Mouse (Mus musculus) embryonic facial prominence, embryonic 10.5 days (tissue): Measurements from ENCODE around the gene Mipol1. TPM values are rescaled to one million over a fixed set of nuclear protein-coding genes. Genes with fewer than 3 reads are reported as not detected.
"Not testable (repeated sequence)": the region's sequence is repeated elsewhere in the genome, so short reads cannot be mapped to it uniquely, and the experiment has no call there.

ENCODE experiments used
- DNase-seq: peaks from one replicate; pipeline ENCODE4 v3.0.0-alpha.2; 2017; ENCODE audit warnings: low spot score
- H3K27ac ChIP-seq: fragments of 300-500 bp; sonication (generic); replicated peaks from 2 replicates; pipeline ENCODE4 v1.5.1; 2016; ENCODE audit warnings: mild to moderate bottlenecking
- H3K27me3 ChIP-seq: fragments of 300-500 bp; sonication (generic); replicated peaks from 2 replicates; pipeline ENCODE4 v1.6.1; 2016; ENCODE audit warnings: low read depth, mild to moderate bottlenecking; ENCODE audit not compliant: poor library complexity, severe bottlenecking
- H3K36me3 ChIP-seq: fragments of 300-500 bp; sonication (generic); replicated peaks from 2 replicates; pipeline ENCODE4 v1.6.1; 2016; ENCODE audit warnings: mild to moderate bottlenecking, moderate library complexity
- H3K4me1 ChIP-seq: fragments of 300-500 bp; sonication (generic); 2 replicates; pipeline ENCODE4 v1.6.1; 2016
- H3K4me3 ChIP-seq: fragments of 300-500 bp; sonication (generic); 2 replicates; pipeline ENCODE4 v1.5.1; 2016; ENCODE audit warnings: mild to moderate bottlenecking, moderate library complexity
- H3K9me3 ChIP-seq: fragments of 300-500 bp; sonication (generic); 2 replicates; pipeline ENCODE4 v1.6.1; 2016; ENCODE audit warnings: mild to moderate bottlenecking
- WGBS: fragments of 180-500 bp; shearing (Covaris S2); methylation state at CpG from one replicate; pipeline ENCODE4 v1.1.7; 2016; 5-methylcytosine and 5-hydroxymethylcytosine counted together
- polyA plus RNA-seq: library from polyadenylated mRNA; unstranded; fragments of >200 nt; fragmentation: Nextera tagmentation; extraction: Ambion mirVana; gene quantifications from 2 replicates; pipeline ENCODE4 v1.2.1, GENCODE M21; 2016

The Mipol1 gene
- polyA plus RNA-seq, 1 experiment from 2014 or later: 9.9 TPM

DNA sequence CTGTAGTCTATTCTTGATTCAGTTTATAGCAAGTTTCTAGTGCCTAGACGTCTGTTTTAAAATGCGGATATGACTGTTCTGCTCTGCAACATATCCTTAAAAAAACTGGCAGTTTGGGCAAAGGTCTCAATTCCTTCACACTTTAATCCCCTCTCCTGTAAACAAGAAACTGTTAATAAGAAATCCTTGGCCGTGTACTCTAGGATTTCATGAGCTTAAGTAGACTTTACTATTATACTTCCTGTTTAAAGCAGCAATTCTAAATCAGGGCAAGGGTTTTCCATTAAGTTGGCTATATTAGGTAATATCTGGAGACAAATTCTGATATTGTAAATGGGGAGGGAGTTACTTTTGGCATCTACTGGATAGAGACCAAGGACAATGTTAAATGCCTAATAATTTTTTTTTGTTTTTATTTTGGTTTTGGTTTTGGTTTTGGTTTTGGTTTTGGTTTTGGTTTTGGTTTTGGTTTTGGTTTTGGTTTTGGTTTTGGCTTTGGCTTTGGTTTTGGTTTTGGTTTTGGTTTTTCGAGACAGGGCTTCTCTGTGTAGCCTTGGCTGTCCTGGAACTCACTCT is 25.9 kb upstream of the Mipol1 start:
- no peak overlapping the region for H3K4me3 ChIP-seq
- WGBS: 84% methylated on average over 4 of the region's 4 CpGs
- H3K4me1 ChIP-seq: no peaks in the 10 kb centered on the region
- DNase-seq: no peak
- H3K9me3 ChIP-seq: no peaks in the 10 kb centered on the region
- H3K27ac ChIP-seq: no peak overlapping the region
- no peaks in the 10 kb centered on the region for H3K36me3 ChIP-seq
- H3K27me3 ChIP-seq: no peaks in the 10 kb centered on the region

DNA sequence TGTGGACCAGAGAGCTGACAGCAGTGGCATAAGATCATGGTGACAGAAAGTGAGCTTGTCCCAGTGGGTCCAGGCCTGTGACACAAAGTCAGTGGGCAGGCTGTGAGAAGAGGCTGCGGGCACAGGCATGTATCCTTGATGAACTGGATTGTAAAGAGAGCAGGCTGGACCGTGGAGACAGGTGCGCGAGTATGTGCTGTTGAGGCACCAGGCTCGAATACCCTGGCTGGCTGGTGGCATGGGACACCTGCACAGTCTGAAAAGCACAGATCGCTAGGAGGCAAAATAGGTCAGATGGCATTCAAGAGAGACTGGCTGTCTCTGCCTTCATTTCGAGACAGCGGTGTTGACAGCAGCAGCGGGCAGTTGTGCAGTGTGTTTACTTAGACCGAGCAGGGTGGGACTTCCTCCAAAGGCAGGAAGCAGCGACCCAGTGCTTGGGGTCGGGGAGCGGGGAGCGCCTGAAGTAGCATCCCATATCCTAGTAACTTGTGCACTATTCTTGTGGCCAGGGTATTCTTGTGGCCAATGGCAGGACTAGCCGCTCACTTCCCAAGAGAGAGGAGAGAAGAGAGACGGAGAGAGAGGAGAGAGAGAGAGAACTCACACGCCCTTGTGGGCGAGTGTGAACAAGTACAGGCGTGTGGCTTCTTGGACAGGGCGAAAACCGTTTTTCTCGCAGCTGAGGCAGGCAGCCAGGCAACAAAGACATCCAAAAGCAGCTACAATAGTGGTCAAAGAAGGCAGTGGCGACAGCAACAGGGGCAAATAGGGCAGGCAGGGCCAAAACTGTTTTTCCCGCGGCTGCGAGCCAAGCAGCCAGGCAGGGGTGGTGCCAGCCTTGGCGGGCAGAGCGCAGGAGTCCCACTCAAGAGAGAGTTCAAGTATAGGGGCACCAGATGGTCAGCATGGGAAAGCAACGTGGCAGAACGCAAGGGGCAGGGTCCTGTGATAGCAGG is 18.6 kb upstream of the Mipol1 start:
- H3K4me3 ChIP-seq: peak overlapping the region; percentile 65
- 11% methylated on average over 30 of the region's 30 CpGs for WGBS
- peak overlapping the region; percentile 85 for H3K27ac ChIP-seq
- H3K27me3 ChIP-seq: 0 out of 2 replicates have a peak, but pooled peaks cover 3% of the 10 kb centered on the region
- no peaks in the 10 kb centered on the region for H3K9me3 ChIP-seq
- peak; percentile 64 for DNase-seq
- no peaks in the 10 kb centered on the region for H3K36me3 ChIP-seq
- peaks cover 10% of the 10 kb centered on the region for H3K4me1 ChIP-seq

DNA sequence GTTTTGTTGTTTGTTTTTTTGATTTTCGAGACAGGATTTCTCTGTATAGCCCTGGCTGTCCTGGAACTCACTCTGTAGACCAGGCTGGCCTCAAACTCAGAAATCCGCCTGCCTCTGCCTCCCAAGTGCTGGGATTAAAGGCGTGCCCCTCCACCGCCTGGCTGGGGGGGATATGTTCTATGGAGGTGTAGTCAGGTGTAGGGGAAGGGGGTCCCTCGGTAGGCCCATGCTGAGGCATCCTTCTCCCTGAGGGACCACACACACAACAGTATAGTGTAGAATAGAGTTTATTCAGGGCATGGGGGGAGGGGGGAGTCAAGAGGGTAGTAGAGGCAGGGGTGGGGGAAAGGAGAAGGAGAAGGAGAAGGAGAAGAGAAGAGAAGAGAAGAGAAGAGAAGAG is 17.8 kb upstream of the Mipol1 start:
- not testable (repeated sequence) for H3K4me3 ChIP-seq, H3K9me3 ChIP-seq, DNase-seq, H3K36me3 ChIP-seq, H3K27ac ChIP-seq, H3K27me3 ChIP-seq
- H3K4me1 ChIP-seq: peaks cover 10% of the 10 kb centered on the region
- 79% methylated on average over 5 of the region's 5 CpGs for WGBS

DNA sequence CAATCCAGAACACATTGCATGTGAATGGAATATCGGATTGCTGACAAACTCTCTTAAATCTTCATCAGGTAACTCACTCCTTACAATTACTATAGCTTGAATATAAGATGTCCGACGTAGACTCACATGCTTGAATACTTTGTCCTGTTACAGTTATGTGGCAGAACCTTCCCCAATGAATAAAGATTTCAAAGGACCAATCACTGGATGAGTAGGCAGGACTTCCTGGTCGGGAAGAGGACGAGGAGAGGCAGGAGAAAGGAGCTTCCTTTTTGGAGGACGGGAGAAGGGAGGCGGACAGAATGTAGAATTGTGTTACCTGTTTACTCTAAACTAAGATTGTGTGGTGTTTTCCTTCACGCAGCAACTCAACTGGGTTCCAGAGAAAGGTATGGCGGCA is 3.8 kb upstream of the Mipol1 start:
- 84% methylated on average over 9 of the region's 9 CpGs for WGBS
- Histone ChIP-seq H3K27me3 (no peaks in the 10 kb centered on the region), H3K36me3 (0 out of 2 replicates have a peak, but pooled peaks cover under 1% of the 10 kb centered on the region), H3K27ac (no peak overlapping the region), H3K4me3 (no peak overlapping the region), H3K9me3 (no peaks in the 10 kb centered on the region), H3K4me1 (peaks cover 3% of the 10 kb centered on the region)
- no peak for DNase-seq

DNA sequence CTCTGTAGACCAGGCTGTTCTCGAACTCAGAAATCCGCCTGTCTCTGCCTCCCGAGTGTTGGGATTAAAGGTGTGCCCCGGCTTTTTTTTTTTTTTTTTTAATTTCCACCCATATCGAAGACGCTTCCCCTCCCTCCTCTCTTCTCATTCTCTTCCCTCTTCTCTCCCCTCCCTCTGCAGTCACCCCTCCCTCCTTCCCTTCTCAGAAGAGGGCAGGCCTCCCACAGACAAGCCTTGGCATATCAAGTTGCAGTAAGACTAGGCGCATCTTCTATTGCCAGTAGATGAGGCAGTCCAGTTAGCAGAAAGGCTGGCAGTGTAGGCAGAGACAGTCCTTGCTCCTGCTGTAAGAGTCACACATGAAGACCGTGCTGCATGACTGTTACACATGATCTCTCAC is 2.5 kb upstream of the Mipol1 start:
- Histone ChIP-seq H3K9me3 (no peaks in the 10 kb centered on the region), H3K4me1 (peaks cover 6% of the 10 kb centered on the region), H3K27ac (no peak overlapping the region), H3K36me3 (peaks cover 9% of the 10 kb centered on the region; the same call in 1 of the 2 replicates), H3K27me3 (no peaks in the 10 kb centered on the region), H3K4me3 (no peak overlapping the region)
- no peak for DNase-seq
- WGBS: 85% methylated on average over 8 of the region's 8 CpGs

DNA sequence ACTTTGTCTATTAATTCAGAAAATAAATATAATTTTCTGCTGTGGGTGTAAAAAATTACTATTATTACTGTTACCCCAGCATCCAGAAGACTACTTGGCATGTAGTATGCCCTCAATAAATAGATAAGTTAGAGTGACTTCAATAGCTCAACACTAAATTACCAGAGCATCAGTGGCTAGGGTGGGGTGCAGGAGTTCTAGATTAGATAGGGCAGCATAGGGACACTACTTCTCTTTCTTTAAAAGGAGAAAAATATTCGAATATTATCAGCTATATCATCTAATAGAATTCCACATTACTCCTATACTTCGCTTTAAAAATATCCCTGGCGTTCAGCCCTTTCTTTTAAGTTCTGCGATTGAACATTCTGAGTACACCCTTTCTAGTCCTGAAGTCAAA is 524 bp upstream of the Mipol1 start:
- peaks cover 6% of the 10 kb centered on the region for H3K4me1 ChIP-seq
- peak overlapping the region; percentile 83 for H3K4me3 ChIP-seq
- H3K27me3 ChIP-seq: no peaks in the 10 kb centered on the region
- peak overlapping the region; percentile 98 for H3K27ac ChIP-seq
- WGBS: 39% methylated on average over 4 of the region's 4 CpGs
- no peak for DNase-seq
- peaks cover 12% of the 10 kb centered on the region for H3K36me3 ChIP-seq
- H3K9me3 ChIP-seq: no peaks in the 10 kb centered on the region

DNA sequence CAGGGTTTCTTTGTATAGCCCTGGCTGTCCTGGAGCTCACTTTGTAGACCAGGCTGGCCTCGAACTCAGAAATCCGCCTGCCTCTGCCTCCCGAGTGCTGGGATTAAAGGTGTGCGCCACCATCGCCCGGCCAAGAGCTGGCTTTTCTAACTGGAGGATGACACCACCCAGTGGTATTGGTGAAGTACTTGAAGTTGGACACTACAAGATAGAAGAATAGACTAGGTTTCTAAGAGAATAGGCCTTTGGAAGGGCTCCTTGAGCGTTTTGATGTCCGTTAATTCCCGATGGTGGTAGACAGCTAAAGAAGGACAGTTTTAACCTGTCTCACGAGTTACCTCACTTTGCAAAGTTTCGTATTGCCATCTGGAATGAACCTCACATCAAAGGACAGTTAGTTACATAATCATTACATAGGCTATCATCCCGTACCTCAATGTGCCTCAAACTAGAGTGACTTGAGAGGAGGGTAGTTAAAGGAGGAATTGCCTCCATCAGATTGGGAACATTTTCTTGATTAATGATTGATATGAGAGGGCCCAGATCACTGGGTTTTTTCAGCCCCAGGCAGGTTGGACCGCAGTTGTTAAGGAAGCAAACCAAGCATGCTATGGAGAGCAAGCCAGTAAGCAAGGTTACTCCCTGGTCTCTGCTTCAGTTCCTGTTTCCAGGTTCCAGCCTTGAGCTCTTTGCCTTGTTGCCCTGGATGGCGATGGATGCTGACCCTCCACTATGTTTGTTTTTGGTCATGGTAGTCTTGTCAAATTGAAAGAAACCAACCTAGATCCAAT is 1.1 kb downstream of the Mipol1 start:
- peak overlapping the region; percentile 98 for H3K27ac ChIP-seq
- peak; percentile 17 for DNase-seq
- 78% methylated on average over 14 of the region's 14 CpGs for WGBS

DNA sequence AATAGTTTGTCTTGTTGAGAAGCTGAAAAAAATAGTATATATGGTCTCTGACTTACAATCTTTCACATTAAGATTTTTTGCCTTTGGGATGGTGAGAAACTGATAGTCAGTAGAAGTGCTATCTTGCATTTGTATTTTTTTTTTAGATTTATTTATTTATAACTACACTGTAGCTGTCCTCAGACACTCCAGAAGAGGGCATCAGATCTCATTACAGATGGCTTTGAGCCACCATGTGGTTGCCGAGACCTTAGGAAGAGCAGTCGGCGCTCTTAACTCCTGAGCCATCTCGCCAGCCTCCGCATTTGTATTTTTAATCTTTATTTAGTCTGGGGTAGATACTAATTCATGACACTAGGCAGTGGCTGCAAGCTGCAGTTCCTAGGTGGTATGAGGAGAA is 3.2 kb downstream of the Mipol1 start:
- DNase-seq: no peak
- no peak overlapping the region for H3K27ac ChIP-seq
- H3K27me3 ChIP-seq: no peaks in the 10 kb centered on the region
- H3K4me1 ChIP-seq: peaks cover 6% of the 10 kb centered on the region
- H3K36me3 ChIP-seq: peaks cover 39% of the 10 kb centered on the region
- no peak overlapping the region for H3K4me3 ChIP-seq
- WGBS: 86% methylated on average over 5 of the region's 5 CpGs
- no peaks in the 10 kb centered on the region for H3K9me3 ChIP-seq

More for the DNA sequence above, 1.1 kb downstream of the Mipol1 start:
- H3K4me3 ChIP-seq: peak overlapping the region; percentile 83
- no peaks in the 10 kb centered on the region for H3K9me3 ChIP-seq
- no peaks in the 10 kb centered on the region for H3K27me3 ChIP-seq
- H3K4me1 ChIP-seq: peaks cover 6% of the 10 kb centered on the region
- peaks cover 23% of the 10 kb centered on the region for H3K36me3 ChIP-seq

DNA sequence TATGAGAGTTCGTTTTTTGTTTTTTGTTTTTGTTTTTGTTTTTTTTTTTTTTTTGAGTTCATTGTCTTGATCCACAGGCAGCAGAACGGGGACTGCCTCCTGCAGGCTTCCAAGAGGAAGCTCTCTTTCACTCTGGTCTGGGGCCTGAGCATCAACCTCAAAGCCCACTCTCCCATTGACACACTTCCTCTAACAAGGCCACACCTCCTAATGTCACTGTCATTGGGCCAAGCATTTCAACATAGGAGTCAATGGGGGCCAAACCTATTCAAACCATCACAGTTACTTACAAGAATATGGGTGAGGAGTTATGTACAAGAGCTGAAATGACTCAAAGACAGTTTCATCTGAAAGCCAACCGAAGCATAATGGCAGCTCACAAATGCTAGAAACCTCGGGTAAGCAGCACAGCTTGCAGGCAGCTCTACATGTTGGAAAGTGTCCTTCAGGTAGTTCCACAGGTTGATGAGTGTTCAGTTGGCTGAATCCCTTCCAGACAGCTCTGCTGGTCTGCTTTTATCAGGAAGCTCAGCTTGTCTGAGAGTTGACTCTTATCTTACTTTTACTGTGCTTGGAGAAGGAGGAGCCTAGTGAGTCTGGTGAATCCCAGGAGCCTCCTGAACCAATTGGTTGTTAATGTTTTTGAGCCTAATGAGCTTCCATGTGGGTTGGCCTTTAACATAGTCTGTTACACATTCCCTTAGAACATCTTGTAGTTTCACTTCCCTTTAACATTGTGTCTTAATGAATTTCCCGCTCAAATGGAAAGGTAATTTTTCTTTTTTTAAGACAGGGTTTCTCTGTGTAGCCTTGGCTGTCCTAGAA is 13.7 kb downstream of the Mipol1 start:
- no peak for DNase-seq
- H3K27ac ChIP-seq: no peak overlapping the region
- H3K9me3 ChIP-seq: no peaks in the 10 kb centered on the region
- H3K4me3 ChIP-seq: no peak overlapping the region
- H3K27me3 ChIP-seq: no peaks in the 10 kb centered on the region
- peaks cover 62% of the 10 kb centered on the region for H3K36me3 ChIP-seq
- WGBS: 88% methylated on average over 5 of the region's 5 CpGs
- H3K4me1 ChIP-seq: no peaks in the 10 kb centered on the region

DNA sequence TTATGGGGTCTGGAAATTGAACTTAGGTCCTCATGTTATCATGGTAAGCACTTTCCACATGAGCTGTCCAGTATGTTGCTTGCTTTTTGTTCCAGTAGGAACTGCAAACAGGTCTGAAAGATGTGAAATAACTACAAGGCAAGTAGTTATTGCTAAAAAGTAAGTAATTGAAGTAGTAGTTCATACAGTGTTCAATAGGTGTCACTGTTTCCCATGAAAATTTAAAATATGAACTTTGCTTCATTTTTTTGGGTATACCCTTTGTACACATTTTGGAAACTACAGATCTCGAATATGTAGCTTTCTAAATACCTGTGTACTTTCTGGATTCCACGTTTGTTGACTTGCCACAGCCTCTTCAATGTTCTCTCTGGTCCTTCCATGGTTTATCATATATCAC is 28.3 kb downstream of the Mipol1 start:
- Histone ChIP-seq H3K36me3 (no peaks in the 10 kb centered on the region), H3K27me3 (no peaks in the 10 kb centered on the region), H3K4me3 (no peak overlapping the region), H3K27ac (no peak overlapping the region), H3K4me1 (no peaks in the 10 kb centered on the region), H3K9me3 (no peaks in the 10 kb centered on the region)
- WGBS: 67% methylated on average over 2 of the region's 2 CpGs
- DNase-seq: no peak

DNA sequence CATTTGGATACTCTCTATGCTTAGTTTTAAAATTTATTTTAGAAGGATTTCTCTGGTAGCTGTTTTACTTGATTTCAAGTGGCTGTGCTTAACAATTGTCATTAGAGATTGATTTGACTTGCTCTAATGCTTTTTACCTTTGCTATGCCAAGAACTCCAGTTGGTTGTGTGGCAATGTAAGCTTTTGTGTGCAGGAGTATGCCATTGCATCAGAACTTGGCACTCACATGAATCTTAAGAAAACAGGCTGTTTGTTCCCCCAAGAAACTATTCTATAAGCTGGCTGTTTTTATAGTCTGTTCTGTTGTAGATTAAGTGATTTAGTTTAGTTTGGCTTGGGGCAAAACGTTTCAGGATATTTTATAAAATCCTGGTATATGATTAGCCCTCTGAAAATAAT is 45.2 kb downstream of the Mipol1 start:
- no peaks in the 10 kb centered on the region for H3K27me3 ChIP-seq
- H3K36me3 ChIP-seq: no peaks in the 10 kb centered on the region
- H3K27ac ChIP-seq: no peak overlapping the region
- H3K9me3 ChIP-seq: no peaks in the 10 kb centered on the region
- DNase-seq: no peak
- no peak overlapping the region for H3K4me3 ChIP-seq
- whole genome bisulfite sequencing: 70% methylated on average over 1 of the region's 1 CpGs
- no peaks in the 10 kb centered on the region for H3K4me1 ChIP-seq
